Mouse (Mus musculus) left cerebral cortex, adult 2 months (tissue): ENCODE measurements at regions not wholly inside any gene's neighbourhood (a gene's known extent, or its start where the extent isn't known, plus 50 kb on each side); places are given as distances from the start of the nearest gene placed in this dataset.

Experiments
- DNase-seq, 2 experiments: peaks; one replicate each; pipeline ENCODE4 v3.0.0; 2021 to 2022; ENCODE audit warnings: low spot score in 2 of 2, mixed read lengths in 1 of 2; ENCODE audit errors: extremely low spot score in 1 of 2
- H3K27ac ChIP-seq: fragments of 200-600 bp; 2 replicates; pipeline ENCODE4 v1.8.1; 2022
- H3K4me3 ChIP-seq: fragments of 200-600 bp; 2 replicates; pipeline ENCODE4 v1.8.1; 2022
- CTCF ChIP-seq: fragments of 200-600 bp; IDR thresholded peaks from 2 replicates; pipeline ENCODE4 v1.8.1; 2022; ENCODE audit warnings: antibody characterized with exemption, mild to moderate bottlenecking, moderate library complexity
- intact Hi-C: fragments of 180-260 bp; cut with DNase I; formaldehyde crosslinking; loops from one replicate; pipeline ENCODE4 v1.15.1; 2025

DNA sequence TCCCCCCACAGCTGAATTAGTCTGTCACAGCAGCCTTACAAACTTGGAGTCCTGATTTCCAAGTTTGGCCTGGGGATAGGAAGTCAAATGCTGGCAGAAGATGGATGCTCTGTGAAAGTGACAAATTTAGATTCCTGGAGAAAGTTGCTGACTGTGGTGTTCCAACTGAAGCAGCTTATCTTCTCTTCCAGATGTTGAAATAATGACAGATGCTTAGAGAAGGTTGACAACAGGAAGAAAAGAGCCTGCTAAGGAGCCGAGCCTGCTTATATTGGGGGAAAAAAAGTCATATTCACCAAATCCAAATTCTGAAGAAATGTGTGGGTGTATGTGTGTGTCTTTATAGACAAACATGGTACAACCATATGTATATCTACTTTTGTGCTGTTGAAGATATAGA is 1380.4 kb upstream of the Cdh8 start:
- intact Hi-C loops: no loop called here
- Histone ChIP-seq H3K27ac (no peak overlapping the region), H3K4me3 (no peak overlapping the region)
- TF ChIP-seq CTCF: no peak
- no peak for DNase-seq

DNA sequence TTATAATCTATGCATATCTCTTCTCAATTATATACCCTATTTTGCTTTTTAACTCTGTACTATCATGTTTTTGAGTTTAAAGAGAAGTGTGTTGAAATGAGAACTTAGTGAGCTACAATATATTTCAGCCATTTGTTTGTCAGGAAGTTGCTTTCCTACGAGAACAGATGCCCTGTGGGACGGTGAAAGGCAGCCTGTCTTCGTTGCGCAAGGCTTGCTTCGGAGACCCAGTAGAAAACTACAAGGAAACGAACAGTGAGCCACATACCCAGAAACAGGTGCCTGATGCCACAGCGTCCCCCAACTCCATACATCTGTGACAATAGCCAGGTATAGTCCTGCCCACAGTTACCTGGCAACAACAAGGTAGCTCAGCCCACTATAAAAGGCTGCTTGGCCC is 1377.7 kb upstream of the Cdh8 start:
- intact Hi-C loops: no loop called here

DNA sequence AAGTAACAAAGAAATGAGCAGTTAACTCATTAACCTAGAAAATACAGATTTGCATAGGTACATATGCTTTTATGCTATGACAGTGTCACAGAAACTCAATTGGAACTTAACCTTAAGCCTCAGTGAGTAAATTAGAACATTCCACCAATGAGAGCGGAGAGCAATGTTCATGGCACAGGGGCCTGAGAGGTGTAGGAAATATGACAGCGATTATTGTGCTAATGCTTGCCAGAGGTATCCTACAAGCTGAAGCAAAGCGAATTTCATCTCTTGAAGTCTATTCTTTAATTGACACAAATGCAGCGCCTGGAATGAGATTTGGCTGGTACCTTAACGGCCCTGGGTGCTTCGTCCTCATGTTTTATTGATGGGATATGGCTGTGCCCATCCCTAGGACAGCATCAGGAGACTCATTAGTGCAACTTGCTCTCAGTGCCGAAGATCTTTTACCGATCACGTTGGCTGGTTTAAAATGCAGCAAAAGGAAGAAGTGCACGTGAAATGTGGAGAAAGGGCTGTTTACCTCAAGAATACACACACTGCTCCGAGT is 1374.4 kb upstream of the Cdh8 start:
- no peak for DNase-seq
- no peak for TF ChIP-seq CTCF
- Histone ChIP-seq H3K4me3 (no peak overlapping the region), H3K27ac (no peak overlapping the region)
- intact Hi-C loops: no loop called here

More for the DNA sequence above, 1377.7 kb upstream of the Cdh8 start:
- no peak for DNase-seq
- no peak for TF ChIP-seq CTCF
- Histone ChIP-seq H3K4me3 (no peak overlapping the region), H3K27ac (no peak overlapping the region)

DNA sequence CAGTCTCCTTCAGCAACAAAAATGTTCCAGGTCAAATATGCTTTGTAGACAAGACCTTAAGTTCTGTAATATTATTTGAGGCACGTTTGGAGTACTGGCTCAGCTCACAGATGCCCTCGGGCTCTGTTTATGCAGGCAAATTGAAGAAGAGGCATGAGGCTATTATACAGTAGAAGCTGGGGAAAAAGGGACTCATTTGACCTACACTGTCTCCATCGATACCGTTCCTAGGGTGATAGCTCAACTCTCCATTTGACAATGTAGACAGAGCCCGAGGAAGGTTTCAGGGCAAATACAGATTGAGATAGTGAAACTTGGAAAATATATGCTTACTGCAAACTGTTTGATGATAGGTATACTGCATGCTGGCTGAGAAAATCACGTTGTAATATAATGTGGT is 1371.9 kb upstream of the Cdh8 start:
- Histone ChIP-seq H3K27ac (no peak overlapping the region), H3K4me3 (no peak overlapping the region)
- no peak for DNase-seq
- intact Hi-C loops: no loop called here
- no peak for TF ChIP-seq CTCF

DNA sequence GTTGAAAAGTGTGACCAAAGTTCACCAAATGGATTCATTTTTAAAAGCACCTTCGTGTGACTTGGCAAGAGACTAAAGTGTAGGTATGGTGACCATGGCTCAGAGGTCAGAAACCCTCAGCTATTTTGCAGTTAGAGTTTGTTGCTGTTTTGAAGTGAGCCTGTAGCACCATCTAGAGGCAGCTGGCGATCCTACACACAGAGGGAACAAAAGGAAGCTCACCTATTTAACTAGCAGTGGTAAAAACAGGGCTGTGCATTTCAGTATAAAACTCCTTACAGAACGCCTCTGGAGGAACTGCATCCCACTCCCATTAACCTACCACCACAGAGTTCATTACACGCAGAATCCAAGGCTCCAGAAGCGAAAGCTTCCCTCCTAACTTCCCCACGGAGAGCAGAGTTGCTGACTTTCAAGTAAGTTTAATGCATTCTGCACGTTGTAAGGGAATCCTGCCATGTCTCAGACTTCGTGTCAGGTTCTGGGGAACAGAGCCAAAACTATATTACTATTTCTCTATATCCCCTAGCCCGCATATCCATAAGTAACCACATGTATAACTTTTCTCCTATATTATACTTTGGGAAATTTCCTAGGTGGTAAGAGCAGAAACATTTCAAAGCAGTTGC is 1356.6 kb upstream of the Cdh8 start:
- intact Hi-C loops: loop anchor here (2.0 to 5.0 kb wide), 2 partner anchors 1168 to 1351 kb away; no protein-coding TSS in a partner anchor
- H3K4me3 ChIP-seq: no peak overlapping the region
- peak; percentile 90 for TF ChIP-seq CTCF
- H3K27ac ChIP-seq: no peak overlapping the region
- DNase-seq: peak; percentile 57 to 74

DNA sequence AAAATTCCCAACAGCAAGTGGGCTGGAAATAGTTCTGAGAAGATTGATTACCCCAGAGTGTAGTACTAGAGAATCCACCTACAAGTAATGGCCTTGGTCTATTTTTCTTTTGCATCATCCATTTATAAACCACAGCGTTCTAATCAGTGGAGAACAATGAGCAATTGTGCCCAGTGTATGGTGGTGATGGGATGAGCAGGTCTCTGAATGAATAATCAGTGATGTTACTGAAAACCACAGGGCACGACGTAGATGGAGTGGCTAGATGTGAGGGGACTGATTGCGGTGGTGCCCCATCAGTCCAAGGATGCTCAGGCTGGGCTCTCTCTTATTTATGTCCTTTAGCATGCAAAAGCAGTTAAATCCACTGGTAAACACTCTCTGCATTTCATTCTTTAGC is 1353.3 kb upstream of the Cdh8 start:
- Histone ChIP-seq H3K27ac (no peak overlapping the region), H3K4me3 (no peak overlapping the region)
- DNase-seq: no peak
- intact Hi-C loops: loop anchor here (5.0 kb wide), 1 partner anchor 1347 kb away; no protein-coding TSS in a partner anchor
- no peak for TF ChIP-seq CTCF

DNA sequence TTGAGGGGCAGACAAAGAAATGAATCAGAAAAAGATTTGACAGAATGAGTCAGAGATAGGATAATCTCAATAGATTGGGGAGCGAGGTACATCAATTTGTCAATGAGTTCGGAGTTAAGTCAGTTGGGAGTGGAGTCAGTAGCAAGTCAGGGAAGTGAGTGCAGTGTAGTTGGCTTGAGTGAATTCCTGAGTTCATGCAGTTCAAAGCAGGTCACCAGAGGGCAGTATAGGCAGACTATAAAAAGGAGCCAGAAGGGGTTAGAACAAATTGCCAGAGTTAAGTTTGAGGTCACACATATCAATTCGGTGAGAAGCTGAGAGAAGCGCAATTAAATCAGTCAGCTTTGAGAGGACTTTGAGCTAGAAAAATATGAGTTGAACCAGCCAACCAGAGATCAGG is 1317.7 kb upstream of the Cdh8 start:
- no peak overlapping the region for H3K4me3 ChIP-seq
- intact Hi-C loops: no loop called here
- H3K27ac ChIP-seq: no peak overlapping the region
- no peak; the same call in 1 of the 2 replicates for TF ChIP-seq CTCF
- DNase-seq: no peak

DNA sequence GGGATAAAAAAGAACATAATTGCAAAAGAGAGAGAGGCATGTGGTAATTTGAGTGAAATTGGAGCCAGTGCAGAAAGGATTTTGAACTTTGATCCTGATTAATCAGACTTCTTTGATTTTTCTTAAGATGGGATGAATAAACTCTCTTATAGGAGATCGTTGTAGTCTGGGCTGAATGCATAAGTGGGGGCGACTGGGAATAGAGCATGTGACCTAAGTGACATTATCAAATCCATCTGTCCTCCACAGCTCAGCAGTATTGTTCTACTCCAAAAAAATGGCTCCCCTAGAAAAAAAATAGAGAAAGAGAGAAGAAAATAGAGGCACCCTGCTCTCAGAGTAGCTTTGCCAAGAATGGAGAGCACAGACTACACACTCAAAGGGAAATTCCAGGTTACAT is 1286.1 kb upstream of the Cdh8 start:
- Histone ChIP-seq H3K27ac (no peak overlapping the region), H3K4me3 (no peak overlapping the region)
- intact Hi-C loops: no loop called here
- no peak for DNase-seq
- TF ChIP-seq CTCF: no peak

DNA sequence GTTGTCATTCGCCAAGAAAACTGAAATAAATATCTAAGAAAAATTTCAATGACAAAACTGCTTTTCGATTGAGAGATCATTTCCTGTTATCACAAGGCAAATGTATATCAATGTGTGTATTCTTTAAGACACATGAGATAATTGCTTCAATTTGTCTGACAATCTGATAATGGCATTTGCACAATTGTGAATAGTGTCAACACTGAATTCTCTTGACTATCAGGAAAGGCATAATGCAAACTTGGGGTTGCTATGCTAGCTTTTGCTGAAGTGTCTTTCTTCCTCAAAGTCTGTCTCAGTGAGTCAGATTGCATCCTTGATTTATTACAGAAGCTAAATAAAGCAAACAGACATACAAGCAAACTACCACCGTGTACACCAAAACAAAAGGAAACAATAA is 1278.8 kb upstream of the Cdh8 start:
- H3K4me3 ChIP-seq: no peak overlapping the region
- no peak for TF ChIP-seq CTCF
- no peak for DNase-seq
- intact Hi-C loops: no loop called here
- H3K27ac ChIP-seq: no peak overlapping the region

DNA sequence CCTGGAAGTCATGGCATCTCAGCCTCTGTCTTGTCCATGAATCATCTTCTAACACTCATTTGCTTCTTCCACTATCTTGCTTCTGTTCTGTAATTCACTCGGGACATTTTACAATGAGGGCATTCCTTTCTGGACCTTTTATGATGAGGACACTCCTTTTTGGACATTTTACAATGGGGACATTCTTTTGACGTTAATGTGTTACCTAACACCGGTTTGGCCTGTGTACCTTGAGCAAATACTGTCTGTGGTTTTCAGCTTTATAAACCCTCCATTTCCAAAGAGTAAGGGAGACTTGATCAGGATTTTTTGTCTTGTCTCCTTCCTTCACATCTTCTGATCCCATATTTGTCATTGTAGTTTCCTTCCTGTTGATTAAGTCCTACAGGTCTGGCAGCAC is 1262.3 kb upstream of the Cdh8 start:
- no peak for DNase-seq
- intact Hi-C loops: no loop called here
- no peak for TF ChIP-seq CTCF
- no peak overlapping the region for H3K4me3 ChIP-seq
- no peak overlapping the region for H3K27ac ChIP-seq
